Mouse (Mus musculus) heart, adult 18-20 months (tissue): ENCODE data around the gene Arsg. TPM values are rescaled to one million over a fixed set of nuclear protein-coding genes. Genes with fewer than 3 reads are reported as not detected.
A peak's percentile ranks its signal among the peaks of the same experiment; 100 is the strongest.
"Not testable (repeated sequence)": the region's sequence is repeated elsewhere in the genome, so short reads cannot be mapped to it uniquely, and the experiment has no call there.

ENCODE experiments used
- DNase-seq, 2 experiments: peaks; one replicate each; pipeline ENCODE4 v3.0.0; 2021 to 2022; ENCODE audit warnings: mixed read lengths in 1 of 2
- total RNA-seq, 2 experiments: library from RNA; stranded (reverse); gene quantifications; 2 replicates each; pipeline ENCODE4 v1.2.3; 2021

Gene Arsg
- total RNA-seq, 2 experiments from 2014 or later = 1.4 to 2.1 TPM

- no peak for DNase-seq
Observed at GRCm38 (mm10) chr11:109470170-109470569, 3.0 kb upstream of the Arsg start.

GRCm38 (mm10) chr11:109470921-109471861 lies 2.0 kb upstream of the Arsg start:
- DNase-seq = no peak

- DNase-seq = peak; percentile 25 to 48
Observed at GRCm38 (mm10) chr11:109472171-109472691, 943 bp upstream of the Arsg start.

GRCm38 (mm10) chr11:109472821-109473170 lies 378 bp upstream of the Arsg start:
- no peak for DNase-seq

GRCm38 (mm10) chr11:109474086-109474742 lies 1.0 kb downstream of the Arsg start:
- DNase-seq = no peak

- DNase-seq = no peak
Observed at GRCm38 (mm10) chr11:109474836-109475235, 1.7 kb downstream of the Arsg start.

- no peak for DNase-seq
Observed at GRCm38 (mm10) chr11:109475717-109476116, 2.5 kb downstream of the Arsg start.

GRCm38 (mm10) chr11:109476241-109476640 lies 3.1 kb downstream of the Arsg start:
- DNase-seq = no peak

- no peak for DNase-seq
Observed at GRCm38 (mm10) chr11:109476653-109477052, 3.5 kb downstream of the Arsg start.

GRCm38 (mm10) chr11:109477606-109478380 lies 4.6 kb downstream of the Arsg start:
- DNase-seq = no peak

- DNase-seq = no peak
Observed at GRCm38 (mm10) chr11:109479575-109480285, 6.6 kb downstream of the Arsg start.

- no peak for DNase-seq
Observed at GRCm38 (mm10) chr11:109480440-109480839, 7.3 kb downstream of the Arsg start.

- peak in 1 of 2 experiments; percentile 27 for DNase-seq
Observed at GRCm38 (mm10) chr11:109485398-109486045, 12.3 kb downstream of the Arsg start.

GRCm38 (mm10) chr11:109487111-109487510 lies 13.9 kb downstream of the Arsg start:
- no peak for DNase-seq

GRCm38 (mm10) chr11:109487991-109488684 lies 15.0 kb downstream of the Arsg start:
- DNase-seq = no peak

- no peak for DNase-seq
Observed at GRCm38 (mm10) chr11:109489763-109490162, 16.6 kb downstream of the Arsg start.

- no peak for DNase-seq
Observed at GRCm38 (mm10) chr11:109491844-109492243, 18.7 kb downstream of the Arsg start.

GRCm38 (mm10) chr11:109492847-109493464 lies 19.8 kb downstream of the Arsg start:
- not testable (repeated sequence) for DNase-seq

- DNase-seq = peak in 1 of 2 experiments; percentile 17
Observed at GRCm38 (mm10) chr11:109494890-109495770, 22.0 kb downstream of the Arsg start.
